Mouse (Mus musculus) E14TG2a.4 (cell line): Measurements from ENCODE around the gene Adra2b.

ENCODE experiments used
- CTCF ChIP-seq: conservative IDR thresholded peaks from 2 replicates; pipeline ENCODE4 v1.5.1; 2014; ENCODE audit warnings: low read length
- POU5F1 ChIP-seq: IDR thresholded peaks from 2 replicates; pipeline ENCODE4 v1.6.1; 2014; ENCODE audit warnings: low read length, borderline replicate concordance

- TF ChIP-seq CTCF, result no peak
- no peak for TF ChIP-seq POU5F1
These were observed 24.6 kb upstream of the Adra2b start, which contains the start of gene Astl for GRCm38 (mm10) chr2:127338416-127338815.
